Mouse (Mus musculus) right cerebral cortex, postnatal 36 days (tissue): ENCODE data around the gene Nbea.
"Not testable (repeated sequence)": the region's sequence is repeated elsewhere in the genome, so short reads cannot be mapped to it uniquely, and the experiment has no call there.

Experiments used
- DNase-seq, 2 experiments: peaks; one replicate each; pipeline ENCODE4 v3.0.0; 2022; ENCODE audit warnings: low spot score in 2 of 2, mixed read lengths in 1 of 2

The Nbea gene

DNA sequence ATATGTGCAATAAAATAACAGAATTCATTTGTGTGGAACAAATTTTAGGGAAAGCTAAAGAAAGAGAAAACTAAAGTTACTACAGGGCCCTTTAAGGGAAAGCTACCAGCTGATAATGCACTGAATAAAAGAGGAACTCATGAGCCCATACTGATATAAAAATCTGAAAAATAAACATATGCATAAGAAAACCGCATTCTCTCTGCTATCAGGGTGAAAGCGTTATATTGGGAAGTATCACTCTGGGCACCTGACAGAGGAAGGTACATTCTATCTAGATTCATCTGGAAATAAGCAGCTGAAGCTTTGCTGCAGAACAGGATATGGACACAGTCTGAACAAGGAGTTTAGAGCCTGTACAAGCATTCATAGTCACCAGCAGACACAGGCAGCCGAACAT lies 148.9 kb downstream of the Nbea start:
- no peak for DNase-seq

DNA sequence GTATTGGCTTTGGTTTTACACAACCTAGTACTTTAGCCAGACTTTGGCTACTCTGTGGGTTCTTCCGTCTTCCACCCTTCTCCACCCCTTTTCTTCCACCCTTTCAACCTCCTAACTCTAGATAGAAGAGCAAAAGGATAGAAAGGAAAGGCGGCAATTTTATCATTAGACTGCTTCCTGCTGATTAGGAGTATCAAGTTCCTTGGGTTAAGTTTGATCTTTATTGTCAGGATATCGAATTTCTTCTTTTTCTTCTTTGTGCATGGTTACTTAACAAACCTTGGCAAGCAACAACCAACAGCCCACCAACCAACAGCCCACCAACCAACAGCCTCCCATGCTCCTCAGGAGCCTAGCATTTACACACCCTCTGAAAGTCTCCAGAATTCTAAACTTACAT lies 165.0 kb downstream of the Nbea start:
- DNase-seq: no peak

DNA sequence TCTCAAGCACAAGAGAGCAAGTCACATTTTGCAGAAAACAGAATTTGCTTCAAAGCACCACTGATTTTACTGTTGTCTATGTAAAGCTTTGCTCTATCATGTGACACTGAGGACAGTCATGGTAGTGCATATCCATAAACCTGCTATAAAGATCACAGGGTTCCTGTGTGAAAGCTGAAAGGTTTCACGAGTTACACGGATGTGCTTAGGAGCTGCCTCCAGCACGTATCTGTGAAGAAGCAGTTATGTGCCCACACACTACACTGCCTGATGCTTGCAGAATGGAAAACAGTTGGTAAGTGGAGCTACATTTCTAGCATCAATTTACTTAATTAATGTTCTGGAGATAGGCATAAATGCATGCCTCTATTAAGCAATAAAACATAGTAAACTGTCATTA lies 172.4 kb downstream of the Nbea start:
- no peak for DNase-seq

DNA sequence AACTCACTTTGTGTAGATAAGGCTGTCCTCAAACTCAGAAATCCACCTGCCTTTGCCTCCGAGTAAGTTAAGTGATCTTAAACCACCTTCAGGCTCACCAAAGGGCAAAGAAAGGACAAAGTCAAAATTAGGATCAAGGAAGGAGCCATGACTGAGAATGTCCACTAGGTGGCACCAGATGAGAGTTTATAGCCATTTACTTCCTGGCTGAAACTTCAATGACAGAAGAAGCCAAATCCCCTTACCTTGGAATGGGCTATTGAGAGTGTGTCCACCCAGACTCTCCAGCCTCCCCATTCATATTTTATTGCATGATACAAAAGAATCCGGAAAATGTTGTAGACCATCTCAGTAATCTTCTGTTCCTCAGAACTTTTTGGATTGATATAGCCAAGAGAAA lies 175.5 kb downstream of the Nbea start:
- no peak for DNase-seq

DNA sequence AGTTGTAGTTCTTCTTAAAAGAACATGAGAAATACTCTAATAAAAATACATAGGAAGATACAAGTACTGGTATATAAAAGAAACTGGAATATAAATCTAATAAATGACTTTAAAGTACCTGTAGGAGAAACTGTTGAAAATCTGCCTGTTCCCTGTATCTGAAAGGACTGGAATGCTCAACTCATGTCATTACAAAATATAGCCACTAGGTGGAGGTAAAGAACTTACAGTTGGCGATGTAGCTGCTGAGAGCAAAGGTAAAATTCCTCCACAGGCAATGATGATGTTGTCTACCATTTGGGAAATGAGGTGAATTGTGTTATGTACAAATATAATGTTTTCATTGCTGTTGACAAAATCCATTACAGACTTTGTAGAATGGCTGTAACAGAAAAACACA lies 183.2 kb downstream of the Nbea start:
- DNase-seq: no peak

DNA sequence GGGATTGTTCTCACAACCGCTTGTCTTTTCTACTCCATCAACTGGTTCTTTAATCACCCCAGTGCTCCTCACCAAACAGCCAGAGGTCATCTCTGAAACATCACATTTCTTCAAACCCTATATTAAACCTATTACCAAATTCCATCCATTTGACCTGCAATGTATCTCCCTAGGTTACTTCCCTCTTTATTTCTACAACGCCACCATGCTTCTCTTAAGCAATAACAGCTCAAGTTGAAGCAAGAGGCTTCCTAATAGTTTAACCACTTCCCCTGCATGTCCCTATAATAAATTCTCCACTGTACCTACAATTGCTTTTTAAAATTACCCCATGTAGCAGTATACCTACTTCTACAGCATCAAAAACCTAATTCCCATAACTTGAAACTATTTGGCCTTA lies 205.1 kb downstream of the Nbea start:
- DNase-seq: no peak

DNA sequence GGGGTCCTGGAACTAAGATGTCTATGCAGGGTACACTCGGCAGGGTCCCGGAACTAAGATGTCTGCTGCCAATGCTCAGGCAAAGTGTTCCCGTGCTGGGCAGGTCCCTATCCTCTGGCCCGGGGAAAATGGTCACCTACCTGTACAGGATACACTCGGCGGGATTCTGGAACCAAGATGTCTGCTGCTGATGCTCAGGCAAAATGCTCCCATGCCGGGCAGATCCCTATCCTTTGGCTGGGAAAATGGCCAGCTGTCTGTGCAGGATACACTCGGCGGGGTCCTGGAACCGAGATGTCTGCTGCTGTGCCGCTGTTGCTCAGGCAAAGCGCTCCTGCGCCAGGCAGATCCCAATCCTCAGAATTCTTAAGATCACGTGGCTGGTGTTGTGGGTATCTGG lies 206.5 kb downstream of the Nbea start:
- not testable (repeated sequence) for DNase-seq

DNA sequence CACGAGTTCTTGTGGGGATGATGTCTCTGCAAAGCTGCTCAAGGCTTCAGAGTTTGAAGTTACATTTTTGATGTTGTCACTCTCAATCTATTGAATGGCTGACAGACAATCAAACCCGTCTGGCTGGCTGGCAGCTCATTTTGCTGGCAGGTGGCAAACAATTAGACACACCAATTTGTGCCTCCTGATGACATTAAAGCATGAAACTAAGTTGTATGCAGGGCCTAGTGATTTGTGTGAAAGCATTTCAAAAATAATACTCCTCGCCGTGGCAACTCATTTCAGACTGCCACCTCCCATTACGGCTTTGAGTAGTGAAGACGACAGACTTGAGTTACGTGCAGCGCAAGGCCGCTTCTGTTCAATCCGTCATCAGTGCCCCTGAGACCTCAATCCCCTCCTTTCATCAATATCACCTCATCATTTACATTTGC lies 217.8 kb downstream of the Nbea start:
- DNase-seq: no peak

DNA sequence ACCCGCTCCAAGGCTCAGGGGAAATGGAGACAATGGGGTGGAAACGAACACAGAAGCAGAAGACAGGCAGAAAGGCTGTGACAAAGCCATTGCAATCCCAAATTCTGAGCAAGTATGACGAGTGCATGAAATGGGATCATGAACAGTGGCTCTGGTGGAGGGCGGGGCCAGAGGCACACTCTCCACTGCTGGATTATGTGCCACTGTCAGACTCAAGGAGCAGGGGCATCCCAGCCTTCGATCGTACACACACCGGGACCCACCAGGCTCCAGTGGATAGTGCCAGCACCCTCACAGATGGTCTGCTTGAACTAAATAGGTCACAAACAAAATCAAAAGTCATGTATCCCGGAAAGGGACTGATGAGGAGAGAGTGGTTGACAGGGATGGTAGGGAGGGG lies 220.5 kb downstream of the Nbea start:
- no peak for DNase-seq

DNA sequence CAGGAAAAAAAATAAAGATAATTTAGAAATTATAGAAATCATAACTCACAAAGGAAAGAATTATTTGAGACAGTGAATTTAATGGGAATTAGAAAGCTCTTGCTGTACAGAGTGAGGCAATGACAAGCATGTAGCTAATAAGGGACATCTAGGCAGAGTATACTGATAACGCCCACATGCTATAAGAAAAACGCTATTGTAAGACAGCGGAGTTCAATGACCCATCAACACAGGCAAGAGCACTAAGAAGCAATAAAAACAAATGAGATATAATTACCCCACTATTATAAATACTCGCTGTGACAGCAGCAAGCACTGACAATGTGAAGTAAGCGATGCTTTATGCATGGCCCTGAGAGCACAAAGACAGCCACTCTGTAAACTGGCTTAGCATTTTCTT lies 233.5 kb downstream of the Nbea start:
- DNase-seq: no peak

DNA sequence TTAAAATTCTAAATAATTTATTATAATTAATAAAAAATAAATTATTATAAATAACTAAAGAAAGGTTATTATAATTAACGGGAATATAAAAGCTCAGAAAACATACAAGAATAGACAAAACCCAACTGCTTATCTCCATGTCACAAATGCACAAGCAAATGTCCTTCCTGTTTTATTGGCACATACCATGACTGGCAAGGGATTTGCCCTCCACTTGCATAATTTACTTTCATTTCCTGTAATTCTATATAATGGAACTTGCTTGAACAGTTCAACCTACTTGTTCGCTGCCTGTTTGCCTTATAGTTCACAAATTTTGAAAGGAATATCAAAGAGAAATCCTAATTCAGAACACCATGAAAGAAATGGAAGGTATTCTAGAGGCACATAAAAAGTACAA lies 234.4 kb downstream of the Nbea start:
- DNase-seq: no peak

DNA sequence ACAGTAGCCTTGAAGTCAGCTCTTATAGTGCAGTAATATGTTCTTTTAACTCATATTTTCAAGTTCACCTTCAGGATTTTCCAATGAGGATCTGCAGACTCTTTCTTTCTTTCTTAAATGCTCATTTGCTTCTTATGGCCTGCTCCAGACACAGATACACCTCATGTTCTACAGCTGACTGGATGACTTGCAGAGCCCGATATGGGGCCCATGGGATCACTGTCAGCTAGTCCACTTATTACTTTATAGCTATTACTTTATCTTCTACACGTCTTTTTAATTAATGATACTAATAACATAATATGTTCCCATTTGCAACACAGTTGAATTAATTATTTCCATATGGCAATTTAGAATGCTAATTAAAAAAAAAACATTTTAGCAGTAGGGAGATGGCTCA lies 256.2 kb downstream of the Nbea start:
- no peak for DNase-seq

DNA sequence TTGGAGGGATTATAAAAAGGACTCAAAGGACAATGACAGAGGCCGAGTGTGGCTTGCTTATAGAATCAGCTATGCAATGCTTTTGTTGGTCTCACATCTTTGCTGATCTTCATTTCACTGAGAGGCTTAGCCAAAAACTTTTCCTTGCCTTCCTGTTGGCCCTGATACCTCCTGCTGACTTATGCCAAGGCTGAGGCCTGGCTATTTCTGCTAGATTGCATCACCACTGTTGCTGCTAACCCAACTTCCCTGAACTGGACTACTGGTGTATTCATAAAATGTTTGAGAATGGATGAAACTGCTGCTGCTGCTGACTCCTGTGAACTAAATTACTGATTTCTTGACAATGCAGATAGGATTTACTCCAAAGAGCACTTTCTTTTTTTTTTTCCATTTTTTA lies 274.2 kb downstream of the Nbea start:
- no peak for DNase-seq

DNA sequence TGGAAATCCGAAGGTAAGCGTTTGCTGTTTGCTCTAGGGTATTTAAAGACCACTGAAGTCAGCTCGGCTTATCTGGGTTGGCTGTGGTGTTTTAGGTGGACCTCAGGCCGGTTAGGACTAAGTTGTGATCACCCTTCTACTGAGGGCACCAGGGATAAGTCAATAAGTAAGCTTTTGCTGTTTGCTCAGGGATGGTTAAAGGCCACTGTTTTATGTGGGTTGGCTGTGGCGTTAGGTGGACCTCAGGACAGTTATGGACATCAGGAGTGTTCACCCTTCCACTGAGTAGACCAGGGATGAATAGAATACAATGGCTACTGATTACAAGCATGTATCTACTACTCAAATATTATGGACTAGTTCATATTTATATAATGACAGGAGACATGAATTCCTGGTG lies 292.9 kb downstream of the Nbea start:
- DNase-seq: no peak

DNA sequence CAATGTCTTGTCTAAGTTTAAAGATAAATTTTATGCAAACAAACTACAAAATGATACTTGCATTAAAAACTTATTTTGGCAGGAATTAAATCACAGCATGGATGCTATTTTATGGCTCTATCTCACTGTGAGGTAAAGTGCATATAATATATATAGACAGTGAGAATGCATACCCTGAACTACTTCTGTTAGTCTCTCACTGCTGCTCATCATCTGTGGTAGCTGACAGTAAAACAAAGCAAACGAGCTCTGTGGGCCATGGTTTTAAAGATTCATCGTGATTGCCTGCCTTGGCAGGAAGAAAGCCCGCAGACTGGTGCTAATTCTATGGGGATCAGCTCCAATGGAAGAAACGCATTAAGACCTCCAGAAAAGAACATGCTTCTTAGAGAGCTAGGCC lies 294.3 kb downstream of the Nbea start:
- DNase-seq: no peak

DNA sequence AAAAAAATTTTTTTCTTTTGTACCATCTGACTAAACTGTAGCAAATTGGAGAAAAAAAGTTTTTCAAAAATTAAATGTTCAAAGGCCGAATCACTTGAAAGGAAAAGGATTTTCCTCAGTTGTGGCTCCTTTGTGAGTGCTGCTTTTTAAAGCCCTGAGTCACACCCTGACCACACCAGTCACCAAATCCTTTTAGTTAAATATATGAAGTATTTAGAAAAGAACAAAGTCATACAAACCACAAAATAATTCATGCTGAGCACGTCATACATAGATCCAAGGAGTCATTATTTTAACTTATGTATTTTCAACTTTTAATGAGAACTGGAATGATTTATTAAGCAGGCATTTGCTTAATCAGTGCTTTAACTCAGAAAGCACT lies 295.7 kb downstream of the Nbea start:
- DNase-seq: no peak

DNA sequence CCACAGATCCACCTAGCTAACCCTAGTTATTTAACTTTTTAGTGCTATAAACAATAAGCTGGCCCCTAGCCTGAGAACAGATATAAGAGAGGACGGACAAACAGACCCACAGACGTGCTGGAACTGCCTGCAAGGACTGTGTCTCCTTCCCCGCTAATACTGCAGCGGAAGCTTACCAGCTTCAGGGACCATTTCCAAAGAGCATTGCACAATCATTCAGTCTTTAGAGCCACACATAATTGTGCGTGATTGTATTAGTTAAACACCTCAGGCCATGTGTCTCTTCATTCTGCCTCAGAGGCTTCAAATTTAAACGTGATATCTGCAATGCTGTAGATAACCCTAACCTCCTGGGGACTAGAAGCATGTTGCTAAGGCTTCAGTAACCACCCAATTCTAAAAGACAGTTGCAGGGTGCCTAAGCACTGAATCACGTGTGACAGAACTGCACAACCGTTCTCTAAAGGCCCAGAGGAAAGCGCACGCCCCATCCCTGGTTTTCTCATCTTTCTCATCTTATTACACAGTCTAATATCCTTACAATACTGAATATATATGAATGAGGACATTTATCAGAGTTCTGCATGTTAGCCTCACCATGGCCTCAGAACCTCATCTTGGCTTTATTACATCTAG lies 296.2 kb downstream of the Nbea start:
- DNase-seq: no peak

DNA sequence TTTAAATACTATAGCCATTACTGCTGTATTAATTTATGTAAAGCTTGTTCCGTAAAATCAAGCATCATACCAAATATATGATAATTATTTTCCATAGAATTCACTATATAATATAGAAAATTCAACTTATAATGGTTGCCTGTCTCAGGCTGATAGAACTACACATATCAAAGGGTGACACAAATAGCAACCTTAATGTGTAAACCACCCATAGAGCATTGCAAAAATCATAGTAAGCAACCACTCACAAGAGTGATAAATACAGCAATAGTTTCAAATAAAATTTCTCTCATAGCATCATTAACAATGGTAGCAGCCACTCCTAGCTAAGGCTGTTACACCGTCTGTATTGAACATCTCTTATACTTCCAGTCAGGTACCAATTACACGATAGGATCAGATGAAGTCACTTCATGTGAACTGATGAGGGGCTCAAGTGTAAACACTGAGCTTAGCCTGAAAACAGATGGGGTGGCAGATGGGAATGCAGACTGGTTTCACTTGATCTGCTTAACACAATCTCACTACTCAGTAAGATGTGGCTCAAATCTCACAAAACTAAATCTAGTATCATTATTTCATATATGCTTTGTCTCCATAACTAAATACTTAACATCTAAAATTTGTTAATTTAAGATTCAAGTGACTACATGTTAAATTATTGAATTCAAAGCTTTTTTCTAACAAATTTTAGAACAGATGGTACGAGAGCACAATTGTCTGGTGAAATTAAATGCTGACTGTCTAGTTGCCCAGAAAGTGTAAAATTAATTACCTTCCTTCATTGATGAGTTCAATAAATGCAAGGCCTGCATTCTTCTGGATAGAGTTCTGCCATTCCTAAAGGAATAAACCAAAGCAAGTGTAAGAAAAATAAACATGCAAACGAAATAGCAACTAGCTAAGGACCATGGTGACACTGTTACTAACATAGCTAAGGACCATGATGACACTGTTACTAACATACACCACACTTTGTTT lies 310.3 kb downstream of the Nbea start:
- no peak for DNase-seq

DNA sequence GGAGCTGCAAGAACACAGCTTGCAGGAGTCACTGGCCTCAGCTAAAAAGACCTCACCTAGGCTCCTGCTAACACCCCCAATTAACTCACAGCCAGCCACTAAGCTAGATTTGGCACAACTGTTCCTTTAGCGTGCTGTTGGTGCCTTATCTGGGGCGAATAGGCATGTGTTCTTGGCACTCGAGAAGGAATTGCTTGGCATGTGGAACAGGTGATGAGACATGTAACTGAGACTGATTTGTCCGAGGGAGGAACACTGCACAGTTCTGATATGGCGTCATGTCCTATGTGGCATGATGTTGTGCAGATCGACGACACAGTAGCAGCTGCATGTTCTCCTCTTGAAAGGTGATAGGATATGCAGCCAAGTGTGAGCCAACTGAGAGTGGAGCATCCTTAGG lies 331.0 kb downstream of the Nbea start:
- no peak for DNase-seq

DNA sequence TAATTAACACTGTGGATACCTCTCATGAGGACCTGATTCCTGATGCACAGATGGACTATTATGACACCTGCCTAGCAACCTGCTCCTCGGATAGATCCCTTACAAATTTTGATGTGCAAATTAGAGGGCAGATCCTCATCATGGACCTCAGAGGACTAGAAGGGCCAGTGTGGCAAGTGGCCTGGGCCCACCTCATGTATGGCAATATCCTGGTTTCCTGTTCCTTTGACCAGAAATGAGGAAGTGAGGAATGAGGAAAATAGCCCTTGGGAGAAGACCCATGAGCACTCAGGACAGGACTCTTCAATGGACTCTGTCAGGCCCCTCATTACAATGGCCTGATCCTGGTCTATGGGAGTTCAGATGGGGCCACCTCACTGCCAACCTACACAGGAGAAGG lies 336.4 kb downstream of the Nbea start:
- DNase-seq: no peak

DNA sequence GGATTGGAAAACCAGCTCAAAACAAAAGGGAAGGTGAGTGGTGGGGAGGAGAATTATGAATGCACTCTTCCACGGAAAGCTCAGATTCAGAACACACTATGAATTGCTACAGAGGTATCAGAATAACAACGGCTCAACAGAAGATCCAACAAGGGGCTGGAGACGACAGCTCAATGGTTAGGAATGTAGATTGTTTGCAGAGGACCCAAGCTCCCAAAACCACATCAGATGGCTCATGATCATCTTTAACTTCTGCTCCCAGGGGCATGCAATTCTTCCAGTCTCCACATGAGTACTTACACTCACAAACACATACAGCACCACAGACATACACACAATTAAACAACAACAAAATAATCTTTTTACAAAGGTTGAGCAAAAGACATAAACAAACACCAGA lies 346.3 kb downstream of the Nbea start:
- DNase-seq: no peak

DNA sequence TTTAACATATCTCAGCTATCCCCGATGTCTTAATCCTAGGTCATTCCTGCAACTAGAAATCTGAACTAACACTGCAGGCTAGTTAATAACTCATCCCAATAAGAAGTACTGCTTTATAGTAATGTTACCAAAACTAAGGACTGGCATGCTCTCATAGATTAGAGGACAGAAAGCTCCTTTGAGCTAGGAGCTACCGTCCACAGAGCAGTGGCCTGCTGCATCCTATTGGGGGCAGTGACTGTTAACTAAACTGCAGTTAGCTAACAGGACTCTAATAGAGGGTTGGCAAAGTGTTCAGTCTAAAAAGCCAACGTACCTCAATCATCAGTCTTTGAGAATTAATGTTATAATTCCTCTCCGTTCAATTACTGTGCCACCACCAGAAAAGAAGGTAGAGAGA lies 348.3 kb downstream of the Nbea start:
- no peak for DNase-seq

DNA sequence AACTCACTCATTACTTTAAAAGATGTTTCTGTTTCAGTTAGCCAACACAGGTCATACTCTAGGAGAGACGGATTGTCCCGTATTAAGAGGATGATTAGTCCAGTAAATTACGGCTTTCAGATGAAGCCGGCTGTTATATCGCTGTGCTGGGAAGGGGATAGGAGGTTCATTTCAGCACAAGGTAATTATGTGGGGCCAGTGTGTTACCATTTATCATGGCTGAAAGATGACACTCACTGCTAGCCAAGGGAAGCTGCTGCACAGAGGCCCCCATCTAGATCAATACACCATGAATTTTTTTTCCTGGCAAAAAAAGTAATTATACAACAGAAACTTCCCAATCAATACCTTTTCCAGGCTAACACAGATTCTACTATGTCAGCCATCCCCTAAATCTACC lies 353.3 kb downstream of the Nbea start:
- no peak for DNase-seq
